Mouse (Mus musculus) limb, embryonic 13.5 days (tissue): ENCODE measurements at regions not wholly inside any gene's neighbourhood (a gene's known extent, or its start where the extent isn't known, plus 50 kb on each side); places are given as distances from the start of the nearest gene placed in this dataset.

Experiments
- ATAC-seq: fragments of 200-750 bp; cut with Nextera tagmentation; 2 replicates; pipeline ENCODE4 v1.8.0; 2017; ENCODE audit warnings: low read depth, moderate number of reproducible peaks, moderate TSS enrichment; ENCODE audit not compliant: low FRiP score
- H3K27ac ChIP-seq: fragments of 300-500 bp; sonication (generic); 2 replicates; pipeline ENCODE4 v1.5.1; 2015; ENCODE audit warnings: inconsistent platforms, mild to moderate bottlenecking, moderate library complexity
- H3K27me3 ChIP-seq: fragments of 300-500 bp; sonication (generic); 2 replicates; pipeline ENCODE4 v1.6.1; 2015; ENCODE audit warnings: mild to moderate bottlenecking, inconsistent platforms
- H3K36me3 ChIP-seq: fragments of 300-500 bp; sonication (generic); 2 replicates; pipeline ENCODE4 v1.6.1; 2015; ENCODE audit warnings: inconsistent platforms, mild to moderate bottlenecking, moderate library complexity
- H3K4me1 ChIP-seq: fragments of 300-500 bp; sonication (generic); 2 replicates; pipeline ENCODE4 v1.6.1; 2015; ENCODE audit warnings: inconsistent platforms
- H3K4me2 ChIP-seq: fragments of 300-500 bp; sonication (generic); replicated peaks from 2 replicates; pipeline ENCODE4 v1.6.1; 2015; ENCODE audit warnings: inconsistent platforms, mild to moderate bottlenecking, moderate library complexity
- H3K4me3 ChIP-seq: fragments of 300-500 bp; sonication (generic); 2 replicates; pipeline ENCODE4 v1.5.1; 2015; ENCODE audit warnings: moderate library complexity, mild to moderate bottlenecking, inconsistent platforms
- H3K9ac ChIP-seq: fragments of 300-500 bp; sonication (generic); 2 replicates; pipeline ENCODE4 v1.6.1; 2015; ENCODE audit warnings: mild to moderate bottlenecking, inconsistent platforms
- H3K9me3 ChIP-seq: fragments of 300-500 bp; sonication (generic); 2 replicates; pipeline ENCODE4 v1.6.1; 2016; ENCODE audit warnings: inconsistent platforms
- WGBS: fragments of 180-500 bp; shearing (Covaris S2); methylation state at CpG from one replicate; pipeline ENCODE4 v1.1.7; 2015; 5-methylcytosine and 5-hydroxymethylcytosine counted together

DNA sequence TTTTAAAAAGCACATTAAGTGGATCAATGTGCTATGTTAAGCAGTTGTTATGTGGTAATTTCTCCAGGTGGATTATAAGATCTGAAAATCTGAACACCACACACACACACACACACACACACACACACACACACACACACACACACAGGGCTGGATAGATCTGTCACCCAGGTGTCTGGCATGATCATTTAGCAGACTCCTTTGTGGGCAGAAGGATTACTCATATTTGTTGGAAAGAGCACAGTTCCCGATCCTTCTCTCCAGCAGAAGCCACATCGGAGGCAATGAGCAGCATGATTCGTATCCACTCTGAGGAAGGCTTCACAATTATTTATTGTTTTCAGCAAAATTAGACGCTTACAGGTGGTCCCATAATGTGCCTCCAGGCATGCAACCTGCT lies 116.6 kb upstream of the Dpyd start:
- Histone ChIP-seq H3K9ac (no peak overlapping the region), H3K9me3 (no peaks in the 10 kb centered on the region), H3K4me3 (no peak overlapping the region), H3K27ac (no peak overlapping the region), H3K4me1 (peaks cover 11% of the 10 kb centered on the region), H3K27me3 (no peaks in the 10 kb centered on the region), H3K36me3 (no peaks in the 10 kb centered on the region), H3K4me2 (no peak overlapping the region)
- no peak for ATAC-seq
- WGBS = 37% methylated on average over 4 of the region's 4 CpGs

GRCm38 (mm10) chr3:118459636-118460035 lies 102.3 kb upstream of the Dpyd start:
- Histone ChIP-seq H3K4me2 (no peak overlapping the region), H3K36me3 (no peaks in the 10 kb centered on the region), H3K4me3 (no peak overlapping the region), H3K9me3 (no peaks in the 10 kb centered on the region), H3K27ac (no peak overlapping the region), H3K27me3 (no peaks in the 10 kb centered on the region), H3K9ac (no peak overlapping the region), H3K4me1 (no peaks in the 10 kb centered on the region)
- 73% methylated on average over 2 of the region's 2 CpGs for WGBS
- no peak for ATAC-seq

DNA sequence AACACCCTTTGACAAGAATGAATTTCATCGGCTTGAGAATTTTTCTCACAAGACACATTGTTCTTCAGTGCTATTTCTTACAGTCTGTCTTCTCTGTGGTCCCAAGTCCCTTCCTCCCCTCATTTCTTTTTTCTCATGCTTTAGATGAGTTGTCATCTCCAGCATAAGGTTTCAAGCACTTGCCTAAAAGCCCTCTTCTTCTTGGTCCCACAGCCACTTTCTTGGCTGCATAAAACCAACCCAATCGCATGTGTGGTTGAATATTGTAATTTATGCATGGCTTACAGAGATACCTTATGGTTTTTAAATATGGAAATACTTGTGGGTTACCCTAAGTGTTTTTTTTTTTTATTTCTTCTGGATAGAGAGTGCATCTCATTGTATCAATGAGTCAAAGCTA lies 96.3 kb upstream of the Dpyd start:
- Histone ChIP-seq H3K27ac (no peak overlapping the region), H3K27me3 (no peaks in the 10 kb centered on the region), H3K4me1 (no peaks in the 10 kb centered on the region), H3K9ac (no peak overlapping the region), H3K9me3 (no peaks in the 10 kb centered on the region), H3K4me3 (no peak overlapping the region), H3K4me2 (no peak overlapping the region), H3K36me3 (no peaks in the 10 kb centered on the region)
- ATAC-seq = no peak
- WGBS = 93% methylated on average over 2 of the region's 2 CpGs

GRCm38 (mm10) chr3:118472215-118472799 lies 89.6 kb upstream of the Dpyd start:
- ATAC-seq = peak; percentile 59; the same call in 1 of the 2 replicates
- H3K27ac ChIP-seq = no peak overlapping the region
- peak overlapping the region; percentile 44 for H3K4me2 ChIP-seq
- no peaks in the 10 kb centered on the region for H3K27me3 ChIP-seq
- no peaks in the 10 kb centered on the region for H3K9me3 ChIP-seq
- H3K9ac ChIP-seq = no peak overlapping the region
- no peaks in the 10 kb centered on the region for H3K36me3 ChIP-seq
- H3K4me1 ChIP-seq = peaks cover 10% of the 10 kb centered on the region
- no peak overlapping the region for H3K4me3 ChIP-seq
- WGBS = 13% methylated on average over 10 of the region's 10 CpGs

- no peak overlapping the region for H3K4me2 ChIP-seq
- no peak overlapping the region for H3K9ac ChIP-seq
- no peaks in the 10 kb centered on the region for H3K9me3 ChIP-seq
- WGBS = 90% methylated on average over 8 of the region's 8 CpGs
- no peak for ATAC-seq
- H3K4me3 ChIP-seq = no peak overlapping the region
- no peaks in the 10 kb centered on the region; the same call in 1 of the 2 replicates for H3K4me1 ChIP-seq
- no peaks in the 10 kb centered on the region for H3K36me3 ChIP-seq
- no peaks in the 10 kb centered on the region for H3K27me3 ChIP-seq
- H3K27ac ChIP-seq = no peak overlapping the region
Measured at GRCm38 (mm10) chr3:118478065-118478464, 83.9 kb upstream of the Dpyd start.

- no peaks in the 10 kb centered on the region for H3K9me3 ChIP-seq
- ATAC-seq = no peak
Measured at GRCm38 (mm10) chr3:118480515-118481248, 81.2 kb upstream of the Dpyd start.

DNA sequence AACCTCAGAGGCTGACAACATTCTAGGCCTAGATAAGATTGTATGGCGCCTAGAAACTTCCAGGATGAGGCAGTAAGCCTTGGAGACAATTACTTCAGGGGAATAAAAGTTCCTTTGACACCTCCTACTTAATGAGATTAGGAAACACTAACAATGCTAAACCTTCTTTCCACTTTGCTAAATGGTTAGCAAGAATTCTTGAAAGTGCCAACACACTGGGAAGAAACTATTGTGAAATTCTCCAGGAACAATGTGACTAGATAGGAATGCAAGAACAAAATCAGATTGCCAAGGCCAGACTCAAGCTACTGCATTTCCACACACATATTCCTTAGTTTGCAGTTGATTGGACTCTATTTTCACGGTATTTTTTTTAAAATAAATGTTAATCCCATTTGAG lies 76.0 kb upstream of the Dpyd start:
- H3K9me3 ChIP-seq = no peaks in the 10 kb centered on the region
- H3K27me3 ChIP-seq = no peaks in the 10 kb centered on the region
- H3K27ac ChIP-seq = no peak overlapping the region
- ATAC-seq = no peak
- H3K4me3 ChIP-seq = no peak overlapping the region
- H3K36me3 ChIP-seq = no peaks in the 10 kb centered on the region
- H3K4me1 ChIP-seq = no peaks in the 10 kb centered on the region
- no peak overlapping the region for H3K4me2 ChIP-seq
- no peak overlapping the region for H3K9ac ChIP-seq
- WGBS = 75% methylated on average over 2 of the region's 2 CpGs

More at GRCm38 (mm10) chr3:118480515-118481248, 81.2 kb upstream of the Dpyd start:
- no peak overlapping the region for H3K4me2 ChIP-seq
- no peak overlapping the region for H3K4me3 ChIP-seq
- H3K36me3 ChIP-seq = no peaks in the 10 kb centered on the region
- H3K4me1 ChIP-seq = no peaks in the 10 kb centered on the region
- no peak overlapping the region for H3K27ac ChIP-seq
- 78% methylated on average over 8 of the region's 8 CpGs for WGBS
- no peaks in the 10 kb centered on the region for H3K27me3 ChIP-seq
- no peak overlapping the region for H3K9ac ChIP-seq

DNA sequence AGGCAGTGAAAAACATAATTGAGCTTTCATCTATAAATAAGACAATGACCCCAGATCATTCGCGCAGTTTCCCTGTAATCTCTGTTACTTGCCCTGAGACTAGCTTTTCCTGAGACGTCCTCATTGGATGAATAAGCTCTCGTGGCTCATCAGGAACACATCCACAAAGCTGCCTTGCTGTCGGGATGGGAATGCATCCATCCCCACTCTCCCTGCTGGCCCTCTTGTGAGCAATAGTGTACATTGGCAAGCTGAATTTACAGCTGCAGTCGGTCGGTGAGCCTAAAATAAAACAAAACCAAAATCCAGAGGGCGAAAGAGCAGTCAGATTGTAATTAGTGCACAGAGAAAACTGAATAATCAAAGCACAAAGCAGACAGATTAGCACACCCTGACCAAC lies 74.5 kb upstream of the Dpyd start:
- H3K9me3 ChIP-seq = no peaks in the 10 kb centered on the region
- no peak overlapping the region for H3K9ac ChIP-seq
- H3K27ac ChIP-seq = no peak overlapping the region
- no peak overlapping the region for H3K4me3 ChIP-seq
- no peak overlapping the region for H3K4me2 ChIP-seq
- no peak for ATAC-seq
- no peaks in the 10 kb centered on the region for H3K4me1 ChIP-seq
- H3K27me3 ChIP-seq = no peaks in the 10 kb centered on the region
- no peaks in the 10 kb centered on the region for H3K36me3 ChIP-seq
- 70% methylated on average over 8 of the region's 8 CpGs for WGBS

DNA sequence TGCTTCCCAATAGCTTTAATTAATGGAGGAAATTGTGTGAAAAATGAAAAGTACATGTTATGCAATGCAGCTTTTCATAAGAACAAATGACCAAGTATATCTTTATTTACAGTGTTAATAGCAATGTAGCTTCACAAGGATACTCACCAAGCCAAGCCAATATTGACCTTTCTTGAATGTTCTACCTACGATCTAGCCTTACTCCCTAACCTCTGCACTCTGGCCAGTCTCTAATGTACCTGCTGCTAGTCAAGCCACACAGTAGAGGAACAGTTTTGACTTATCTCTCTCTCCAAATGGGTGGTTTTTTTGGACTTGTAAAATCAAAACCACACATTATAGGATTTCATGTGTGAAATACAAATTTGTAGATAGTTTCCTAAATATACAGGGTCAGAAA lies 70.8 kb upstream of the Dpyd start:
- H3K4me3 ChIP-seq = no peak overlapping the region
- H3K4me2 ChIP-seq = no peak overlapping the region
- ATAC-seq = no peak
- no peaks in the 10 kb centered on the region for H3K27me3 ChIP-seq
- H3K36me3 ChIP-seq = no peaks in the 10 kb centered on the region
- WGBS = 92% methylated on average over 1 of the region's 1 CpGs
- no peak overlapping the region for H3K27ac ChIP-seq
- H3K9me3 ChIP-seq = no peaks in the 10 kb centered on the region
- no peak overlapping the region for H3K9ac ChIP-seq
- H3K4me1 ChIP-seq = no peaks in the 10 kb centered on the region

DNA sequence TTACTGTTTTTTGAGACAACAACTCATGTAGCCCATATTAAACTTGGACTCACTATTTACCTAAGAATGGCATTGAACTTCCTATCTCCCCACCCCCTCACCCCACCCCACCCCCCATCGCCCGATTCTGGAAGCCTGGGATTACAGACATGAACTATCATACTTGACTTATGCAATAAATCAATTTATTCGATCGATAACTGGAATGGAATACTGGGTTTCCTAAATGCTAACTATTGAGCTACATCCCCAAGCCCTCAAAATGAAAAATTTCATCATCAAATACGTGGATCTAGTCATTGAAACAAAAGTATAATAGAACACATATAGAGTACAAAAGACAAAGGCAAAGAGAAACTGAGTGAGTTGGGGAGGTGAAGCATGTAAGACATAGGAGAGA lies 70.1 kb upstream of the Dpyd start:
- no peaks in the 10 kb centered on the region for H3K27me3 ChIP-seq
- WGBS = 95% methylated on average over 5 of the region's 5 CpGs
- H3K9ac ChIP-seq = no peak overlapping the region
- no peaks in the 10 kb centered on the region for H3K4me1 ChIP-seq
- no peak overlapping the region for H3K4me2 ChIP-seq
- ATAC-seq = no peak
- H3K36me3 ChIP-seq = no peaks in the 10 kb centered on the region
- no peak overlapping the region for H3K27ac ChIP-seq
- H3K4me3 ChIP-seq = no peak overlapping the region
- H3K9me3 ChIP-seq = no peaks in the 10 kb centered on the region

DNA sequence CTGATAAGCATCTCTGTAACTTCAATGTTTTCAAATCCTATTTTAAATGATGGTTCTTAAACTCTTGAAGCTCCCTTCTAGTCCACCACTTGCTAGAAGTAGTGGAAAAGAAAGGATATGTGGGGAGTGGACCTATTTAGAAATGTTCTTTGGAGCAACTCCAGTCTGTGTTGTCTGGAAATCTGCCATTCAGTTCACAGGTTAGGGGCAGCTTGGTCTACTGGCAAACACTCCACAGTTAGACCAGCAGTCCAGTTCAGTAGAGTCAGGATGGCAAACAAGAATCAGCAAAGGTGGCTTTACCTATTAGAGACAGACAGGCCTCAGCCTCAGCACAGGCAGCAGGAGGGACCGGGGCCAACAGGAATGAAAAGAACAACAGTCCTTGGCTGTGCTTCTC lies 67.3 kb upstream of the Dpyd start:
- WGBS = 77% methylated on average over 1 of the region's 1 CpGs
- no peaks in the 10 kb centered on the region for H3K4me1 ChIP-seq
- no peak for ATAC-seq
- H3K4me2 ChIP-seq = no peak overlapping the region
- H3K27me3 ChIP-seq = no peaks in the 10 kb centered on the region
- no peak overlapping the region for H3K27ac ChIP-seq
- H3K9me3 ChIP-seq = no peaks in the 10 kb centered on the region
- no peak overlapping the region for H3K9ac ChIP-seq
- no peaks in the 10 kb centered on the region for H3K36me3 ChIP-seq
- H3K4me3 ChIP-seq = no peak overlapping the region

DNA sequence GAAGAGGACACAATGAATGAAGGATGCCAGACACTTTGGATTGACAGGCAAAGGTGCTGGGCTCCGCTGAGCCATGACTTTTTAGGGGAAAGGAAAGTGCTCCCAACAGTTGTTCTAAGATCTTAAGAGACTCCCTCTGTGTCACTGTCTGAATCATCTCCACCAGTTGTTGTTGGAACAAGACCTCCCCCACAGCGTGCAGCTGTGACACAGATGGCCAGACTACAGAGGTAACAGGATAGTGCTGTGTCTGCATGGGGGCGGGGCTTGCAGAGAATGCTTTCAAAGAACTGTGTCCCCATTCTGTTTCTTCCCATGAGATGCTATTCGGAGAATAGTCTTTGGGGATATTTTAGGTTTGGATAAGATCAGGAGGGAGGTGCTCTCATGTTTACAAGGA lies 61.7 kb upstream of the Dpyd start:
- Histone ChIP-seq H3K4me1 (no peaks in the 10 kb centered on the region), H3K27me3 (no peaks in the 10 kb centered on the region), H3K27ac (no peak overlapping the region), H3K9ac (no peak overlapping the region), H3K4me2 (no peak overlapping the region), H3K36me3 (no peaks in the 10 kb centered on the region), H3K9me3 (no peaks in the 10 kb centered on the region), H3K4me3 (no peak overlapping the region)
- WGBS = 17% methylated on average over 4 of the region's 4 CpGs
- ATAC-seq = peak; percentile 90
